Mouse (Mus musculus) liver, adult 2 months (tissue): ENCODE results near the gene Ciao2b. TPM values are rescaled to one million over a fixed set of nuclear protein-coding genes. Genes with fewer than 3 reads are reported as not detected.

Source experiments
- DNase-seq: peaks from one replicate; pipeline ENCODE4 v3.0.0-alpha.2; 2011; ENCODE audit warnings: low read depth, low spot score; ENCODE audit errors: extremely low read depth
- H3K27ac ChIP-seq: fragments of 200-500 bp; replicated peaks from 2 replicates; pipeline ENCODE4 v1.5.1; 2012; ENCODE audit warnings: low read depth, mild to moderate bottlenecking, control low read depth, inconsistent platforms, low read length; ENCODE audit not compliant: insufficient read depth
- H3K27me3 ChIP-seq: fragments of 200-500 bp; 2 replicates; pipeline ENCODE4 v1.6.1; 2012; ENCODE audit warnings: mild to moderate bottlenecking, moderate library complexity, low read length, inconsistent platforms; ENCODE audit not compliant: control insufficient read depth, insufficient read depth
- H3K36me3 ChIP-seq: fragments of 200-500 bp; 2 replicates; pipeline ENCODE4 v1.6.1; 2012; ENCODE audit warnings: low read length, inconsistent platforms; ENCODE audit not compliant: control insufficient read depth, insufficient read depth
- H3K4me1 ChIP-seq: fragments of 200-500 bp; 2 replicates; pipeline ENCODE4 v1.6.1; 2011; ENCODE audit warnings: low read length; ENCODE audit not compliant: control insufficient read depth, insufficient read depth
- H3K4me3 ChIP-seq: fragments of 200-500 bp; 2 replicates; pipeline ENCODE4 v1.5.1; 2011; ENCODE audit warnings: low read depth, mild to moderate bottlenecking, control low read depth, low read length, moderate library complexity; ENCODE audit not compliant: insufficient read depth
- H3K79me2 ChIP-seq: fragments of 200-500 bp; 2 replicates; pipeline ENCODE4 v1.6.1; 2012; ENCODE audit warnings: inconsistent platforms, mild to moderate bottlenecking, low read length, moderate library complexity; ENCODE audit not compliant: control insufficient read depth, insufficient read depth
- H3K9ac ChIP-seq: fragments of 200-500 bp; 2 replicates; pipeline ENCODE4 v1.6.1; 2012; ENCODE audit warnings: low read depth, mild to moderate bottlenecking, control low read depth, inconsistent platforms, low read length
- CTCF ChIP-seq: fragments of 200-500 bp; IDR thresholded peaks from 2 replicates; pipeline ENCODE4 v1.5.1; 2011; ENCODE audit warnings: low read depth, low read length, control low read depth
- POLR2A ChIP-seq: fragments of 200-500 bp; IDR thresholded peaks from 2 replicates; pipeline ENCODE4 v1.6.1; 2011; ENCODE audit warnings: low read length, control low read depth; ENCODE audit not compliant: insufficient read depth; ENCODE audit errors: extremely low read depth
- WGBS: fragments of 180-500 bp; shearing (Covaris S2); methylation state at CpG from one replicate; pipeline ENCODE4 v1.1.7; 2018; 5-methylcytosine and 5-hydroxymethylcytosine counted together
- polyA plus RNA-seq: library from polyadenylated mRNA; depleted of rRNA; stranded (reverse); fragments of >200 nt; gene quantifications from 2 replicates; pipeline ENCODE4 v1.2.3, GENCODE M21; 2012
- total RNA-seq: library from RNA; depleted of rRNA; stranded (reverse); fragments of >200 nt; gene quantifications from 2 replicates; pipeline ENCODE4 v1.2.3, GENCODE M21; 2014

Gene Ciao2b
- total and polyA plus RNA-seq, 2 experiments, result 18.9 to 24.2 TPM

GRCm38 (mm10) chr8:104627065-104627740 lies 14.6 kb downstream of the Ciao2b start:
- H3K4me3 ChIP-seq, result no peak overlapping the region
- peaks cover 4% of the 10 kb centered on the region; the same call in 1 of the 2 replicates for H3K4me1 ChIP-seq
- no peak overlapping the region for H3K27ac ChIP-seq
- no peak for TF ChIP-seq CTCF
- no peak for TF ChIP-seq POLR2A
- H3K79me2 ChIP-seq, result no peaks in the 10 kb centered on the region
- no peak for DNase-seq
- 66% methylated on average over 4 of the region's 4 CpGs for WGBS
- H3K27me3 ChIP-seq, result peaks cover 5% of the 10 kb centered on the region
- no peak overlapping the region for H3K9ac ChIP-seq
- H3K36me3 ChIP-seq, result no peaks in the 10 kb centered on the region

- no peak for DNase-seq
- Histone ChIP-seq H3K4me1 (no peaks in the 10 kb centered on the region), H3K9ac (no peak within 1 kb of the TSS), H3K27ac (no peak within 1 kb of the TSS), H3K79me2 (no peaks in the 10 kb centered on the region), H3K27me3 (no peaks in the 10 kb centered on the region), H3K36me3 (no peaks in the 10 kb centered on the region), H3K4me3 (no peak within 1 kb of the TSS)
- TF ChIP-seq CTCF (no peak), POLR2A (no peak)
- 73% methylated on average over 6 of the region's 6 CpGs for WGBS
Observed at GRCm38 (mm10) chr8:104624161-104624560, 17.6 kb downstream of the Ciao2b start, which contains the start of gene Cdh16. Gene Cdh16, minus strand, starts transcription at chr8:104624396.

GRCm38 (mm10) chr8:104620765-104621164 lies 21.0 kb downstream of the Ciao2b start:
- H3K27me3 ChIP-seq, result no peaks in the 10 kb centered on the region
- H3K36me3 ChIP-seq, result no peaks in the 10 kb centered on the region
- no peak overlapping the region for H3K4me3 ChIP-seq
- 71% methylated on average over 5 of the region's 5 CpGs for WGBS
- H3K9ac ChIP-seq, result no peak overlapping the region
- DNase-seq, result no peak
- no peak for TF ChIP-seq CTCF
- no peak for TF ChIP-seq POLR2A
- no peaks in the 10 kb centered on the region for H3K4me1 ChIP-seq
- no peak overlapping the region for H3K27ac ChIP-seq
- H3K79me2 ChIP-seq, result no peaks in the 10 kb centered on the region

- 81% methylated on average over 4 of the region's 4 CpGs for WGBS
Observed at GRCm38 (mm10) chr8:104613119-104613518, 28.6 kb downstream of the Ciao2b start.

GRCm38 (mm10) chr8:104611613-104612012 lies 30.2 kb downstream of the Ciao2b start:
- no peak for DNase-seq
- H3K79me2 ChIP-seq, result no peaks in the 10 kb centered on the region

More at GRCm38 (mm10) chr8:104613119-104613518, 28.6 kb downstream of the Ciao2b start:
- H3K9ac ChIP-seq, result no peak overlapping the region
- H3K4me3 ChIP-seq, result no peak overlapping the region
- no peaks in the 10 kb centered on the region for H3K27me3 ChIP-seq
- no peaks in the 10 kb centered on the region for H3K79me2 ChIP-seq
- H3K4me1 ChIP-seq, result no peaks in the 10 kb centered on the region
- H3K36me3 ChIP-seq, result no peaks in the 10 kb centered on the region
- no peak for TF ChIP-seq POLR2A
- TF ChIP-seq CTCF, result no peak
- DNase-seq, result no peak
- no peak overlapping the region for H3K27ac ChIP-seq

GRCm38 (mm10) chr8:104610185-104610766 lies 31.5 kb downstream of the Ciao2b start:
- Histone ChIP-seq H3K4me3 (no peak overlapping the region), H3K36me3 (no peaks in the 10 kb centered on the region), H3K79me2 (no peaks in the 10 kb centered on the region), H3K27ac (no peak overlapping the region), H3K4me1 (no peaks in the 10 kb centered on the region), H3K9ac (no peak overlapping the region), H3K27me3 (no peaks in the 10 kb centered on the region)
- 86% methylated on average over 12 of the region's 12 CpGs for WGBS
- TF ChIP-seq POLR2A (no peak), CTCF (no peak)
- DNase-seq, result no peak

More at GRCm38 (mm10) chr8:104611613-104612012, 30.2 kb downstream of the Ciao2b start:
- no peaks in the 10 kb centered on the region for H3K36me3 ChIP-seq
- 78% methylated on average over 4 of the region's 4 CpGs for WGBS
- no peak overlapping the region for H3K4me3 ChIP-seq
- TF ChIP-seq POLR2A (no peak), CTCF (no peak)
- H3K9ac ChIP-seq, result no peak overlapping the region
- no peaks in the 10 kb centered on the region for H3K27me3 ChIP-seq
- no peak overlapping the region for H3K27ac ChIP-seq
- no peaks in the 10 kb centered on the region for H3K4me1 ChIP-seq
